Mouse (Mus musculus): ENCODE results near the gene Dsel. TPM values are rescaled to one million over a fixed set of nuclear protein-coding genes. Genes with fewer than 3 reads are reported as not detected.

Gene Dsel
- 1 to 10 TPM; 3.0 to 3.4 TPM for total RNA-seq (2021)
- long read RNA-seq, experiment 1: 0 reads
- long read RNA-seq, experiment 2: 0 reads

DNA sequence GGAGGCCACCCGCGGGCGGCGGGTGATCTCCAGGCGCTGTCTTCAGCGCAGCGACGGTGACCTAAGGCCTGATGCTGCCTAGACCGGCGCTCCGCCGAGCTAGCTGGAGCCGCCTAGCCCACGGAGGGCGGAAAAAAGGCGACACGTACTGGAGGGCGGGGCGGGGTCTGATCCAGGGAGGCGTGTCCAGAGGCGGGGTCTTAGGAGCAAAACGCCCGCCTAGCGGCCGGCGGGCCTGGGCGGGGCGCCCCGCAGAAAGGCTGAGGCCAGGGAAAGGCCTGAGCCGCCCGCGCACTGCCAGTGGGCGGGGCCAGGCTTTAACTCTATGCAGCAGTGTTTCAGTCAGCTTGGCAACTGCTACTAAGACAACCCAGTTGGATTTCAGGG is at the start of gene Dsel:
TSS of gene Dsel (minus strand) at position 140 of the 387 bp plus-strand sequence.
- intact Hi-C loops (cut with DNase I): no loop called here
- peak; percentile 93 to 94 for DNase-seq

DNA sequence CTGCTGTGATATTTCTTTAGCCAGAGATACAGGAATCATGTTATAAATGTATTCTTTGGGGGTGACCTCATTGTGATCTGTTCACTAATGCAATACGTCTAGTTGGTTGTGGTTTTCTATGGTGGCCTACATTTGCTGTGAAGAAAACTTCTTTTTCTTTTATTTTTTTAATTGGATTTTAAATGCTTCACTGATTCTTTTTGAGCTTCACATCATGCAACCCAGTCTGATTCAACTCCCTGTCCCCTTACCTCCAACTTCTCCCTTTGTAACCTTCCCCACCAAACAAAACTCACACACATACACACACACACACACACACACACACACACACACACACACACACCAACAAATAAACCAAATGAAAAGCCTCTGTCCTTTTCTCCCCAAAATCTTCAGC is 46.7 kb upstream of the Dsel start:
- intact Hi-C loops (cut with DNase I): no loop called here
- no peak for DNase-seq

DNA sequence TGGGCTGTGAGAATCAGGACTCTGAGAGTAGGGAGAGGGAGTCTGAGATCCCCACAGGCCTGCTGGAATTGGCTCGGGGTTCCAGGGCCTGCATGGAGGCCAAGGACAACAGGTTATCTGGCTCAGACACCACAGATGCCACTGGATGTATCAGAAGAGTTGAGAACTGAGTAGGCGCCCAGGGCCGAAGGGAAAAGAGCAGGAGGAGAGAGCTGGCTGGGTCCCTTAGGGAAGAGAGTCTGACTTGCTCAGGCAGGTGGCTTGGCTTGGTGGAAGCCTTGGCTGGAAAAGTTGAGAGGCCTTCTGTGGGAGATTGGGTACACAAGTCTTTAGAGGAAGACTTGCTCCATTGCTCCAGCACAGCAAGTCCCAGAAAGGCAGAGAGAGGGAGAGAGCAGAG is 18.6 kb upstream of the Dsel start:
- intact Hi-C loops (cut with DNase I): no loop called here

DNA sequence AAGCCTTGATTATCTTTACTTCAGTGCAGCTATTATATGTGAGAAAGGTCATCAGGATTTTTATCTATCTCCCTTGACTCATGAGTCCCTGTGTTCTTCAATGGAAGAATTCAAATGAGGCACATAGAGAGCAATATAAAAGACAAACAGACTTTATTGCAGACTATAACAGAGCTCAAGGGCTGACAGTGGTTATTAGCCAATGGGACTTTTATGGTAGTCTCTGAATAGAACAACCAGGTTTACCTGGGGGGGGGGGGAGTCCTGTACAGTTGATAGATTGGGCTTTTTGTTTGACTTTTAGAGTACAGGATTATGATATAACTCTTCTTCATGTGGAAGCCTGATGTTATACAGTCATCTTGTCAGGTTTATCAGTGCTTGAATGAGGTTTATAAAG is 11.1 kb upstream of the Dsel start:
- intact Hi-C loops (cut with DNase I): no loop called here

More for the DNA sequence above, 18.6 kb upstream of the Dsel start:
- DNase-seq: no peak

DNA sequence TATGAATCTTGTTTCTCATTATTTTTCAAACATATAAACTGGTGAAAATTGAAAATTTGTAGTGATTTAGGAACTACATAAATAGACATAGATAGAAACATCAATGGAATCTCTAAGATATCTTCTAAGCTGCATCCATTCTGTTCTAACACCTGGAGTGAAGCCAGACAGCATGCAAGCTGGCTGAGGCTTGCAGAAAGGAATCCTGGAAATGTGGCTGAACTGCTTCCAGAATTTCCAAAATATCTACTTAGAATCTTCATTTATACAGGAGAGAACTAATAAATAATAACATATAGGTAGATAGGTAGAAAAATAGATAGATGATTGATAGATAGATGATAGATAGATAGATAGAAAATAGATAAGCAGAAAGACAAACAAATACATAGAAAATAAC is 8.5 kb upstream of the Dsel start:
- intact Hi-C loops (cut with DNase I): no loop called here
- no peak for DNase-seq

More for the DNA sequence above, 11.1 kb upstream of the Dsel start:
- no peak for DNase-seq

DNA sequence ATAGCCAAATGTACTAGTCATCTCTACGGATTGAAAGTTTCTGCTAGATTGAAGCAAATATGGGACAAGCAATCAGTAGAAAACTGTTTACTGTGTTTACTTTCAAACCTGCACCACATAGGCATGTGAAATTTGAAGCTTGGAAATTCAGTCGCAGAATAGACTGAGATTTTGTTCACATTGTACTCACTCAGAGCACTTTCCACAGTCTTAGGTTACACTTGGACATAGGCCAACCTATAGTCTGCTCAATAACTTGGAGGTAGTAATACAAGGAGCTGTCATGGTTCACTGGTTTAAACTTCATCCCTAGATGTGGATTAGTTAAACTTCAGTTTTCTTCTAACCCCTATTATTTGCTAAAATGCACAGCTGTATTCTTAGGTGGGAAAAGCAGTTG is 749 bp upstream of the Dsel start:
- intact Hi-C loops (cut with DNase I): no loop called here
- no peak for DNase-seq

DNA sequence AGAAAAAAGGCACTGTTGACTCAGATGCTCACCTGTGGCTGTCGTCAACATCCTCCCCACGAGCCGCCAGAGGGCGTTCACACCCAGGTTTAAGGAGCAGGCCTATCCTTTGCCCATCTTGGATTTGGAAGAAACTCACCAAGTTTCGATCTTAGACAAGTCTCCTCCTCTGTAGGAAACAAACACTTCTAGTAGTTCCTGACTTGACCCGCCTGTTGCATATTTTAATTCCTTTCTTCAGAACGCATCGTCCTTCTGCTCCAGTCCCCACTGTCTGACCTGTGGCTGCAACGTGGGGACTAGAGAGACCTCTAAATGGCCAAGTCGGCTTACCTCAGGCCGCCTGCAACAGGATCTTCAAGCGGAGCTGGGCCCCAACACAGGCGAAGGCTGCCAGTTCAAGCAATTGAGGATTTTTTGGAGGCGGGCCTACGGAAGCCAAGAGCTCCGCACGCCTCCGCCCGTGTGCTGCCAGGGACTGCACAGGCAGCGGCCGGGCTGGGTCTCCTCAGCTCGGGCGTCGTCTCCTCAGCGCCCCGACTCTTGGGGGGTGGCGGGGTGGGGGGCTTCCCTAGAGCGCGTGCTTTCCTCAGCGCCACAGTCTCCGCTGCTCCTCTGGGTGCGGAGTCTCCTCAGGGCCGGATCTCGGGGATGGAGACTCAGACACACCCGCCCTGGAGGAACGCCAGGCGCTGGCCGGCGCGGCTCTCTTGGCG is 497 bp downstream of the Dsel start:
- DNase-seq: peak; percentile 58 to 65
- intact Hi-C loops (cut with DNase I): no loop called here

DNA sequence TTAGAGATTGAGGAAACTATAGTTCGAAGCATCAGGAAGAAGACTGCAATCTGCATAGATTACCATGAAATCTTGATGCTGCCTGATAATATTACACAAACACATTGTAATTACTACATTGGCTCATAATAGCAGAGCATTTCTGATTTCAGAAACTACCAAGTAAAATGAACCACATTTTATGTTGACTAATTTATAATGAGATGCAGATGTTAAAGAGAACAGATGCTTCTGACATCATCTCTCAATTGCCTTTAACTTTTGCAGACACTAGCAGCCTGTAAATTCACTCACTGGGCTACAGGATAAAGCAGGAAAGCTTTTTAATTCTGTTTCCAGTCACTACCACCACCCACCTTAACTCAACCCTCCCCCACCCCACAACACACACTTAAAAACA is 6.9 kb downstream of the Dsel start:
- DNase-seq: no peak
- intact Hi-C loops (cut with DNase I): no loop called here

DNA sequence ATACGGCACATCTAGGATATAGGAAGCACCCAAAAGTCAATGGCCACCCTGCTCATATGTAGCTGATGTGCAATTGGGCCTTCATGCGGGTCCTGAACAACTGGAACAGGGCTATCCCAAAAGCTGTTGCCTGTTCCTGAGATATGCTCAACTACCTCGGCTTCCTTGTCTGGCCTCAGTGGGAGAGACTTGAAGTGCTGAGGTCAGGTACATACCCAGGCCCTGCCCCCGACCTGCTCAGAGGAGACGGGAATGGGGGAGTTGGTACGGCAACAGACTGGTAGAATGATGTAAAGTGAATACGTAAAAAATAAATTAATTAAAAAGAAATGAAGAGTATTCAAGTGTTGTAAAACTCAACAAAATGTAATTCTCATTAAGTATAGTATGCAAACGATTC is 12.3 kb downstream of the Dsel start:
- DNase-seq: no peak
- intact Hi-C loops (cut with DNase I): no loop called here

DNA sequence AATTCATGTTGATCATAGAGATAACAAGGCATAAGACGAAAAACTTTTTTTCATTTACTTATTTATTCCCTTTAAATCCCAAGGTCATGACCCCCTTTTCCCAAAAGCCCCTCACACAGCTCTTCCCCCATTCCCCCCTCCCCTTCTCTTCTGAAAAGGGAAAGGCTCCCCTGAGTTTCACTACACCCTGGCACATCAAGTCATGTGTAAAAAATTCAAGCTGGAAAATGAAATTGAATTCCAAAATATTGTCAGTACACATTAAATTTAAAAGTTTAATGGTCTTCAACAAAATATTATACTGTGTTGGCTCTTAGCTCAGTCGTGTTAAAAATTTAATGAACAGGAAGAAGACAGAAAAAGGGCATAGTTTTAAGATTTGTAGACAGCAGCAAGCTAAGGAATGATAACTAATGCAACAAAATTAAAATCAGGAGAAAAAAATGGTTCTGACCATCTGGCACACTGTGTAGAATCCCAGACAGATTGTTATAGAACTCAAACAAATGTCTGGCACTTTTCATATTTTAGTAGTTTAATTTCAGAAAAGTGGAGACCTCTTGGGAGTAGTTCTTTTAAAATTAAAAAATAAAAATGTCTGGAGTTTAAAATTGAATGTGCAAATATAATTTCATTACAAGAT is 31.0 kb downstream of the Dsel start:
- intact Hi-C loops (cut with DNase I): no loop called here
- no peak for DNase-seq
